Mouse (Mus musculus) CD4-positive helper T cell, adult 2 months (primary cell): ENCODE measurements around the gene Pold1.

Source experiments
- DNase-seq: peaks from one replicate; pipeline ENCODE4 v3.0.0-alpha.2; 2012; ENCODE audit warnings: low read depth, missing footprints, low spot score

The Pold1 gene

DNA sequence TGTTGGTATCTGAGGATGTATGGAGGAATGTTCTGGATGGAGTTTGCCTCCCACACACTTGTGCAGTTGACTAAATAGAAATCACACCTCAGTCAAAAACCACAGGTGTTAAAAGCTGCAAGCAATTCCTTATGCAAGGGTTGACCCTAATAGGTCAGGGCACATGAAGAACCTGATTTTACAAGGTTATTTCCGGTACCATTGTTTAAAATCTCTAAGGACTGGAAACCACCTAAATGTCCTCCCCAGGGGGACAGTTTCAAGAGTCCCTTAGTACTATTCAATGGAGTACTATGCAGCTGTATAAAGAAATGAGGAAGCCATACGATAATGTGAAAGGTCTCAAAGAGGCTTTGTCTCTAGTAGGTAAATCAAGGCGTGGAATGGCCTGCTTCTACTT, 2.4 kb downstream of the Pold1 start:
- DNase-seq, result no peak

- DNase-seq, result no peak
Measured at GRCm38 (mm10) chr7:44543071-44543470, 5.6 kb downstream of the Pold1 start.

DNA sequence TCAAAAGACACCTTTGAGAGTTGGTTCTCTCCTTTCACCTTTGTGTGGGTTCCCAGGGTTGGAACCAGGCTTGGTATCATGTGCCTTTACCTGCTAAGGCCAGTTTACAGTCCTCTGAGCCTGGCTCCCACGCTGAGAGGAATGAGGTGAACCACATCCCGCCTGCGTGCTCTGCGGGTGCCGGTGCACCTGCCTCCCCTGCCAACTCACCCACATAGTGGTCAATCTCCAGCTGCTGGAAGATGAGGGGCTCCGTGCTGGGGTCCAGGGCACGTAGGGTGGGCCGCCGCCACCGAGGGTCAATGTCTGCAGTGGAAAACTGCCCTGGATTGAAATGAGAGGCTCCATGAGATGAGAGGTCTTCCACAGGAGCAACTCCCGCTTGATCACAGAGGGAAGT, 6.1 kb downstream of the Pold1 start:
- no peak for DNase-seq

DNA sequence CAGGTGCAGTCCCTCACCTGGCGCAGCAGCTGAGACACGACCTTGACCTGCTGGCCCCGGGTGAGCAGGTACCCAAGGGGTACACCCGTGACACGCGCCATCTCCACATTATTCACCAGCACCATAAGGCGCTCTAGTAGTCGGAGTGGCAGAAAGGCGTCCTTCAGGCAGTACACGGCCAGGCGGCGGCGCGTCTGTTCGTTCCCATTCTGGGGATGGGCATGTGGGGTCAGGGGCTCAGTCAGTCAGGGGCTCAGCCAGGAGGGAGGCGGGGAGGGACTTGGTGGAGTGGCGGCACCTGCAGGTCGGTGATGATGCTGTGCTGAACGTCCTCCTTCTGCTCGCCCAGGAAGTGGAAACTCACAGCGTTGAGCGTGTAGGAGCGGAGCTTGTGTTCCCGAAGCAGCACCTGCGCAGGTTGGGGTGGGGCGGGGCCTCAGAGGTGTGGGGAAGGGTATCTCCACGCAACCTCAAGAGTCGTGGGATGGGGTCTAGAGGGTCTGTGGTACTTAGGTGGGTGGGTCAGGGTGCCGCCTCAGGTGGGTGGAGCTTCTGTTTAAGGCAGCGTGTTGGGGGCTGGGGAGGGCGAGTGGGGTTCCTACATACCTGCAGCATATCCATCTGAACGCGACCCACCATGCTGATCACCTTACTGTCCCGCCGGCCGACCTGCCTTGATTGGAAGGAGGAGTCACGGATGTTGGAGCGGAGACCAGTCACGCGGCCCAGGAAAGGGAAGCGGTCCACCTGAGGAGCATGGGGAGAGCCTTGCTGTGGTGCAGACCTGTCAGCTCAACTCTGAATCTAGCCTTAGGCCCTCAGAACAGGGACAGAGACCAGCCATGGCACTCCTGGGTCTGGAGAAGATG, 9.7 kb downstream of the Pold1 start:
- no peak for DNase-seq

DNA sequence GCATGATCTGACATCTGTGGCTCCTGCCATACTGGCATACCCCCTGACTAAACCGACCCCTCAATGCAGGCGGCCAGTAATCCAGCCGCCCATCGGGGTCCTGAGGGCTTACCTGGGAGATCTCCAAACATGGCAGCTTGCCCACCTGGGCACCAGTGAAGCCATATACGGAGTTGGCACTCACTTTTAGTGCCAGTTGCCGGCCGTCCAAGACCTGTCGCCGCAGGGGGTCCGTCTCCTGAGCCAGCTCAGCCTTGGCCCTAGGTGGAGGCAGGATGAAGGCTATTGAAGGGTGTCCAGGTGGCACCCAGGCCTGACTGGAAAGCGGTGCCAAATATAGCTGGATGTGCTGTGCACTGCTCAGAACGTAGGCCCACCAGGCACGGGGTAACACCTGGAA, 11.2 kb downstream of the Pold1 start:
- no peak for DNase-seq

GRCm38 (mm10) chr7:44537009-44537408, 11.6 kb downstream of the Pold1 start:
- no peak for DNase-seq

- DNase-seq, result no peak
Measured at GRCm38 (mm10) chr7:44536590-44536968, 12.1 kb downstream of the Pold1 start.

GRCm38 (mm10) chr7:44535657-44536589, 12.7 kb downstream of the Pold1 start:
- no peak for DNase-seq

GRCm38 (mm10) chr7:44534656-44535441, 13.8 kb downstream of the Pold1 start:
- DNase-seq, result no peak

GRCm38 (mm10) chr7:44534242-44534641, 14.4 kb downstream of the Pold1 start:
- DNase-seq, result no peak

GRCm38 (mm10) chr7:44533746-44534045, 15.0 kb downstream of the Pold1 start:
- DNase-seq, result no peak

DNA sequence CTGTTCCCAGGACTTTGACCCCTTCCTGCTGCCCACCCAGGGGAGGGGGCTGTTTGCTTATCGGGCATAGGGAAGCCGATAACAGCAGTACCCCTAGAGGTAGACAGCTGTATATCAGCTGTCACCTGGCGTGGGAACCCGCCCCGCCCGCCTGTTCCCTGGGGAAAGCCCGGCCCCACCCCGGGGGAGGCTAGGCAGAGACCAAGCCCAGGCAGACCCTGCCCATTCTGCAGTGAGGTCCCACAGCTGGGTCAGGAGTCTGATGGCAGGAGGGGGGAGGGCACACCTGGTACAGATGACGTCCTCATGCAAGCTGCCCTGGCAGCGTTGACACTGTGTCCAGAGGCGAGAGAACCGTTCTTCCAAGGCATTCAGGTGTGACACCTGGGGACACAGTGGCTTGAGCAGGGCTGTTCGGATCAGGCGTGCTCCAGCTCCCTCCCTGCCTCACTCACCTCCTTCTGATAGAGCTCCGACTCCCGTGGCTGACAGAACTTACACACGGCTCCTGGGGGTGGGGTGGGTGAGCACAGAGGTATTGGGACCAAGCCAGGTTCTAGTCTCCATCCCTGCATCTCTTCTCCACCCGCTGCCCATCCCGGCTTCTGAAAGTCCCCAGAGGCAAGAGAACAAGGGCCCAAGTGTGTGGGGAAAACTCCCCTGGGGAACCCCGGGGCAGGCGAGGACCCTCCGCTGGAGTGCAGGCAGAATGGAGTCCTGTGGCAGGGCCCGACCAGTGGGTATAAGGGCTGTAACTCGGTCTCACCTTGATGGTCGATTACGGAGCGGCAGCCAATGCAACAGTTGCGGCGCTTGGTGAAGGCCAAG, 15.5 kb downstream of the Pold1 start:
- DNase-seq, result no peak

- DNase-seq, result no peak
Measured at GRCm38 (mm10) chr7:44531946-44532732, 16.5 kb downstream of the Pold1 start, which contains the start of gene Spib. Gene Spib (minus strand): TSS chr7:44532071.

DNA sequence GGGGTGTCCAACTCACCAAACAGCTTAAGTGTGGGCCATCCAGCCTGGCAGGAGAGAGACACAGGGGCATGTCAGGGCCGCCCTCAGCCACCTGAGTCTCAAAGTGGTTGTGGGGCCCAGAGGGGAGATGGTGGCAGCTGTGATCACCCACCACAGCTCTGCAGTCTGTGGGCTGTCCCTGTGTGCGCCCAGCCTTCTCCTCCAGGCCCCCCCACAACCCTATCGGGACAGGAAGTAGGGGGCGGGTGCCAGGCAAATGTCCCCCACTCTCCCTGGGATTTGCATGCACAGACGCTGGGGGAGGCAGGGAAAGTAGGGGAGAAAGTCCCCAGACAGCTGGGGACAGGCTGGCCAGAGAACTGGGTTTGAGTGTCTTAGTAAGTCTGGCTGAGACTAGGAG, 17.4 kb downstream of the Pold1 start:
- DNase-seq, result no peak

DNA sequence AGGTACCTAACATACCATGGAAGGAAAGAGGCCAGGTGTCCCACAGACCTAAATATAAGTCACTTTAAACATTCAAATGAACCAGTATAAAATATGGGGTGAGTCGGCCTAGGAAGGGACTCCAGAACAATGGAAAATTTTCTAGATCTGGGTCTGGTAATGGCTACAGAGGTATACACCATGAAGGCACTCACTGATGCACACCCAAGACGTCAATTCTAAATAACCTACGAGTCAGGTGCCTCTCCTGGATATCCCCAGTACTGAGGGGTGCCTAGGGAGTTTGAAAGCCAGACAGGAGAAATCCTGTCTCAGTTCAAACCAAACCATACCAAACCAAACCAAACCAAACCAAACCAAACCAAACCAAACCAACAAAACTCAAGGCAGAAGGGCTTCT, 18.1 kb downstream of the Pold1 start:
- DNase-seq, result no peak

GRCm38 (mm10) chr7:44529518-44529917, 19.1 kb downstream of the Pold1 start:
- DNase-seq, result no peak

GRCm38 (mm10) chr7:44527483-44528398, 20.9 kb downstream of the Pold1 start:
- peak; percentile 81 for DNase-seq

DNA sequence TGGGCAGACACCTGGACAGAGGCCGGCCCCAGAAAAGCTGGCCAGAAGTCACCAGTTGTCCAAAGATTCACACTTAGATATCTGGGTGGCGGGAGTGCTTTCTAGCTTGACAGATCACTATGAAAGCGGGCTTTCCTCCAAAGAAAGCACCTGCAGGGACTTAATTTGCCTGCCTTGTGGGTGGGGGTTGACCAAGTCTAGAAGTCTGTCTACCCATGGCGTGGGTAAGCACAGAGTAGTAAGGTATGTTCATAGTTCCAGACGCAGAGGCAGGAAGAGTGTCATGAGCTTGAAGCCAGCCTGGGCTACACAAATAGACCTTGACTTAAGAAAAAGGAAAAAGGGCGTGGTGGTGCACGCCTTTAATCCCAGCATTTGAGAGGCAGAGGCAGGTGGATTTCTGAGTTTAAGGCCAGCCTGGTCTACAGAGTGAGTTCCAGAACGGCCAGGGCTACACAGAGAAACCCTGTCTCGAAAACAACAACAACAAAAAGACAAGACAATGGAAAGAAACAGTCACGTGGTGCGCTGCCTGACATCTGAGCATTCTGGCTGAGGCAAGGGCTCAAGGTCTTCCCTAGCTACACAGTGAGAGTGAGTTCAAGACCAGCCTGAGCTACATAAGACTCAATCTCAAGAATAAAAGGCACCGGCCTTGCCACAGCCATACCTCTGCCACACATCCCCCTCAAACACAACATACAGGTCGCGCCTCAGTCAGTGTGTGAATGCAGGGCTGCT, 22.1 kb downstream of the Pold1 start:
- no peak for DNase-seq
